Mouse (Mus musculus) MEL (cell line): ENCODE results near the gene Adgra1. TPM values are rescaled to one million over a fixed set of nuclear protein-coding genes. Genes with fewer than 3 reads are reported as not detected.

Experiments
- DNase-seq: peaks from one replicate; pipeline ENCODE4 v3.0.0; 2011; ENCODE audit warnings: low read depth, low spot score
- H3K27ac ChIP-seq: 2 replicates; pipeline ENCODE4 v1.5.1; 2012; ENCODE audit warnings: low read depth, mild to moderate bottlenecking, control low read depth, low read length, moderate library complexity; ENCODE audit not compliant: control insufficient read depth
- H3K27me3 ChIP-seq, 2 experiments: fragments of 150-350 bp in 1 of 2; sonication (generic) in 1 of 2; 2 replicates each; pipeline ENCODE4 v1.6.1; 2012; ENCODE audit warnings: low read length in 2 of 2, mild to moderate bottlenecking in 2 of 2, improper control_type of control experiment in 1 of 2, moderate library complexity in 1 of 2; ENCODE audit not compliant: insufficient read depth in 2 of 2, control insufficient read depth in 1 of 2
- H3K36me3 ChIP-seq, 2 experiments: 2 replicates each; pipeline ENCODE4 v1.6.1; 2012 to 2014; ENCODE audit warnings: low read length in 2 of 2, improper control_type of control experiment in 1 of 2, inconsistent platforms in 1 of 2, mild to moderate bottlenecking in 1 of 2; ENCODE audit not compliant: insufficient read depth in 2 of 2, control insufficient read depth in 1 of 2
- H3K4me1 ChIP-seq, 2 experiments: fragments of 150-350 bp in 1 of 2; sonication (generic) in 1 of 2; 2 replicates each; pipeline ENCODE4 v1.6.1; 2012; ENCODE audit warnings: low read length in 2 of 2, improper control_type of control experiment in 1 of 2, mild to moderate bottlenecking in 1 of 2; ENCODE audit not compliant: insufficient read depth in 2 of 2, control insufficient read depth in 1 of 2
- H3K4me3 ChIP-seq, 2 experiments: fragments of 150-350 bp in 1 of 2; sonication (generic) in 1 of 2; 2 replicates each; pipeline ENCODE4 v1.5.1; 2012; ENCODE audit warnings: low read depth in 2 of 2, low read length in 2 of 2, mild to moderate bottlenecking in 2 of 2, moderate library complexity in 2 of 2, control low read depth in 1 of 2, improper control_type of control experiment in 1 of 2; ENCODE audit not compliant: control insufficient read depth in 1 of 2, insufficient read depth in 1 of 2
- H3K79me2 ChIP-seq: 2 replicates; pipeline ENCODE4 v1.6.1; 2012; ENCODE audit warnings: mild to moderate bottlenecking, low read length, moderate library complexity; ENCODE audit not compliant: control insufficient read depth, poor library complexity, insufficient read depth
- H3K9ac ChIP-seq: 2 replicates; pipeline ENCODE4 v1.6.1; 2012; ENCODE audit warnings: low read depth, mild to moderate bottlenecking, control low read depth, low read length, moderate library complexity; ENCODE audit not compliant: control insufficient read depth, poor library complexity, severe bottlenecking
- H3K9me3 ChIP-seq: fragments of 150-350 bp; sonication (generic); replicated peaks from 2 replicates; pipeline ENCODE4 v1.6.1; 2012; ENCODE audit warnings: mild to moderate bottlenecking, low read length, improper control_type of control experiment, moderate library complexity; ENCODE audit not compliant: insufficient read depth
- BHLHE40 ChIP-seq: IDR thresholded peaks from 2 replicates; pipeline ENCODE4 v1.6.1; 2012; ENCODE audit warnings: low read depth, mild to moderate bottlenecking, inconsistent platforms, low read length, improper control_type of control experiment, borderline replicate concordance
- CTCF ChIP-seq, 3 experiments: IDR thresholded peaks in 2 of 3; conservative IDR thresholded peaks in 1 of 3; 2 replicates each; pipeline ENCODE4 v1.5.1; 2011 to 2012; ENCODE audit warnings: low read length in 3 of 3, low read depth in 2 of 3, mild to moderate bottlenecking in 2 of 3, improper control_type of control experiment in 1 of 3, inconsistent platforms in 1 of 3, mixed read lengths in 1 of 3, moderate library complexity in 1 of 3; ENCODE audit not compliant: control insufficient read depth in 1 of 3, insufficient read depth in 1 of 3, poor library complexity in 1 of 3, severe bottlenecking in 1 of 3
- ETS1 ChIP-seq: IDR thresholded peaks from 2 replicates; pipeline ENCODE4 v1.6.1; 2012; ENCODE audit warnings: low read depth, mild to moderate bottlenecking, inconsistent platforms, low read length, improper control_type of control experiment, moderate library complexity
- GABPA ChIP-seq: IDR thresholded peaks from 2 replicates; pipeline ENCODE4 v1.6.1; 2012; ENCODE audit warnings: low read depth, mild to moderate bottlenecking, inconsistent platforms, low read length, improper control_type of control experiment, moderate library complexity
- HCFC1 ChIP-seq: IDR thresholded peaks from 2 replicates; pipeline ENCODE4 v1.6.1; 2012; ENCODE audit warnings: low read depth, mild to moderate bottlenecking, inconsistent platforms, low read length, improper control_type of control experiment, moderate library complexity
- JUND ChIP-seq: IDR thresholded peaks from 2 replicates; pipeline ENCODE4 v1.6.1; 2011; ENCODE audit warnings: low read depth, mild to moderate bottlenecking, improper control_type of control experiment, low read length
- KAT2A ChIP-seq: conservative IDR thresholded peaks from 2 replicates; pipeline ENCODE4 v1.6.1; 2012; ENCODE audit warnings: low read depth, low read length, improper control_type of control experiment, inconsistent platforms
- MAFK ChIP-seq: IDR thresholded peaks from 2 replicates; pipeline ENCODE4 v1.6.1; 2011; ENCODE audit warnings: low read depth, mild to moderate bottlenecking, low read length, improper control_type of control experiment, borderline replicate concordance
- MEF2A ChIP-seq: IDR thresholded peaks from 2 replicates; pipeline ENCODE4 v1.6.1; 2014; ENCODE audit warnings: low read depth, mild to moderate bottlenecking, inconsistent platforms, low read length, improper control_type of control experiment; ENCODE audit not compliant: poor library complexity, insufficient replicate concordance, severe bottlenecking; ENCODE audit errors: extremely low read depth
- MXI1 ChIP-seq: IDR thresholded peaks from 2 replicates; pipeline ENCODE4 v1.6.1; 2011; ENCODE audit warnings: mild to moderate bottlenecking, low read depth, low read length, improper control_type of control experiment
- MYB ChIP-seq: IDR thresholded peaks from 2 replicates; pipeline ENCODE4 v1.6.1; 2011; ENCODE audit warnings: mild to moderate bottlenecking, low read depth, low read length, improper control_type of control experiment
- MYC ChIP-seq: IDR thresholded peaks from 2 replicates; pipeline ENCODE4 v1.6.1; 2011; ENCODE audit warnings: low read depth, mild to moderate bottlenecking, low read length, improper control_type of control experiment, moderate library complexity
- NRF1 ChIP-seq: IDR thresholded peaks from 2 replicates; pipeline ENCODE4 v1.6.1; 2014; ENCODE audit warnings: low read depth, mild to moderate bottlenecking, inconsistent platforms, low read length, improper control_type of control experiment, moderate library complexity; ENCODE audit not compliant: poor library complexity, insufficient read depth, severe bottlenecking
- POLR2AphosphoS5 ChIP-seq: IDR thresholded peaks from 2 replicates; pipeline ENCODE4 v1.6.1; 2012; ENCODE audit warnings: low read depth, borderline replicate concordance, mild to moderate bottlenecking, inconsistent platforms, low read length, moderate library complexity, mixed read lengths
- RAD21 ChIP-seq: IDR thresholded peaks from 2 replicates; pipeline ENCODE4 v1.6.1; 2011; ENCODE audit warnings: mild to moderate bottlenecking, low read depth, low read length, improper control_type of control experiment
- SMC3 ChIP-seq: IDR thresholded peaks from 2 replicates; pipeline ENCODE4 v1.6.1; 2011; ENCODE audit warnings: low read depth, low read length, improper control_type of control experiment
- TAL1 ChIP-seq: IDR thresholded peaks from 2 replicates; pipeline ENCODE4 v1.6.1; 2012; ENCODE audit warnings: mild to moderate bottlenecking, inconsistent platforms, low read length, moderate library complexity, mixed read lengths
- TBP ChIP-seq: IDR thresholded peaks from 2 replicates; pipeline ENCODE4 v1.8.0; 2011; ENCODE audit warnings: low read depth, low read length, improper control_type of control experiment
- TCF12 ChIP-seq: IDR thresholded peaks from 2 replicates; pipeline ENCODE4 v1.6.1; 2014; ENCODE audit warnings: low read depth, mild to moderate bottlenecking, inconsistent platforms, low read length, improper control_type of control experiment, moderate library complexity
- ZC3H11A ChIP-seq: IDR thresholded peaks from 2 replicates; pipeline ENCODE4 v1.6.1; 2012; ENCODE audit warnings: low read depth, mild to moderate bottlenecking, inconsistent platforms, low read length, improper control_type of control experiment
- ZKSCAN1 ChIP-seq: IDR thresholded peaks from 2 replicates; pipeline ENCODE4 v1.6.1; 2012; ENCODE audit warnings: low read depth, mild to moderate bottlenecking, inconsistent platforms, low read length, improper control_type of control experiment, moderate library complexity
- polyA plus RNA-seq, 2 experiments: library from polyadenylated mRNA; stranded (reverse) in 1 of 2; unstranded in 1 of 2; fragments of >175 nt in 1 of 2; fragments of >200 nt in 1 of 2; gene quantifications; 2 replicates each; pipeline versions ENCODE4 v1.2.1 to v1.2.4; 2012; ENCODE audit warnings: low replicate concordance in 2 of 2, low read depth in 1 of 2; ENCODE audit not compliant: insufficient read length in 2 of 2, insufficient read depth in 1 of 2, missing spikeins in 1 of 2
- total RNA-seq: library from RNA; depleted of rRNA; stranded (reverse); fragments of 300-350 nt; gene quantifications from 2 replicates; pipeline ENCODE4 v1.2.3, GENCODE M21; 2012

The Adgra1 gene
- total and polyA plus RNA-seq, 3 experiments, result not detected

GRCm38 (mm10) chr7:139878621-139879020, 44.6 kb downstream of the Adgra1 start:
- TF ChIP-seq ETS1 (no peak), KAT2A (no peak), BHLHE40 (no peak), ZC3H11A (no peak), MAFK (no peak), TCF12 (no peak), RAD21 (no peak), TBP (no peak), JUND (no peak), MYC (no peak), GABPA (no peak), TAL1 (no peak), ZKSCAN1 (no peak), POLR2AphosphoS5 (no peak), HCFC1 (no peak), CTCF (IDR thresholded peaks at IDR 0.05 in 2 of 3, conservative IDR thresholded peaks at IDR 0.05 in 1 of 3; ENCODE audit: control insufficient read depth in 1 of 3, insufficient read depth in 1 of 3, low read depth in 2 of 3, low read length in 3 of 3, poor library complexity in 1 of 3, severe bottlenecking in 1 of 3) (no peak), MXI1 (no peak)
- no peak overlapping the region for H3K4me3 ChIP-seq
- H3K79me2 ChIP-seq, result no peaks in the 10 kb centered on the region
- no peaks in the 10 kb centered on the region for H3K4me1 ChIP-seq
- H3K27ac ChIP-seq, result no peak overlapping the region
- no peaks in the 10 kb centered on the region for H3K36me3 ChIP-seq
- H3K27me3 ChIP-seq, result no peaks in the 10 kb centered on the region
- no peaks in the 10 kb centered on the region for H3K9me3 ChIP-seq
- no peak for DNase-seq
- H3K9ac ChIP-seq, result no peak overlapping the region

DNA sequence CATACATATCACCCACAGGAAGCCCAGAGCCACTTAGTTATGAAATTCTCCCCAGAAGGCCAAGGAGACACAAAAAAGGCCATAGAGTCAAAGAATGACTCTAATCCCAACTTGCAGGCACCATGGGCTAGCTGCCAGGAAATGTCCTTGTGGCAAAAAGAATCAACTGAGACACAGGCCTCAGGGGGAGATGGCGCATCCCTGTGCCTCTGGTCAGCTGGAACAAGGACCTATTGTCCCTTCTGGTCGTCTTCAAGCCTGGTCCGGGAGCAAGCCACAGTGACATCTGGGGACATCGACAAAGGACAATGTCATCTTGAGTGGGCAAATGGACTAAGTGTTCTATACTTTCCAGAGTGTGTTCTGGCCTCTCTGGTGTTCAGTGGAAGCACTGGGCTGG, 49.6 kb downstream of the Adgra1 start:
- Histone ChIP-seq H3K79me2 (no peaks in the 10 kb centered on the region), H3K9me3 (no peaks in the 10 kb centered on the region), H3K36me3 (no peaks in the 10 kb centered on the region), H3K27ac (no peak overlapping the region), H3K9ac (no peak overlapping the region), H3K4me1 (no peaks in the 10 kb centered on the region), H3K27me3 (no peaks in the 10 kb centered on the region), H3K4me3 (no peak overlapping the region)
- DNase-seq, result no peak
- TF ChIP-seq MYC, result no peak
- TF ChIP-seq POLR2AphosphoS5, result no peak
- no peak for TF ChIP-seq MYB
- no peak for TF ChIP-seq ZC3H11A
- no peak for TF ChIP-seq NRF1
- TF ChIP-seq MEF2A, result no peak
- TF ChIP-seq SMC3, result no peak
- TF ChIP-seq HCFC1, result no peak
- no peak for TF ChIP-seq BHLHE40
